Mouse (Mus musculus) liver, embryonic 14.5 days (tissue): Measurements from ENCODE around the gene Cnga3. TPM values are rescaled to one million over a fixed set of nuclear protein-coding genes. Genes with fewer than 3 reads are reported as not detected.

Experiments
- ATAC-seq: fragments of 200-750 bp; cut with Nextera tagmentation; 2 replicates; pipeline ENCODE4 v1.8.0; 2017; ENCODE audit warnings: moderate number of reproducible peaks, mild to moderate bottlenecking, moderate library complexity; ENCODE audit not compliant: insufficient read depth
- DNase-seq, 3 experiments: peaks; one replicate each; pipeline ENCODE4 v3.0.0-alpha.2; 2012 to 2013; ENCODE audit warnings: low read depth in 3 of 3, low spot score in 3 of 3
- H3K27ac ChIP-seq: fragments of 300-500 bp; sonication (generic); 2 replicates; pipeline ENCODE4 v1.5.1; 2014; ENCODE audit warnings: moderate library complexity, mild to moderate bottlenecking, control low read depth, inconsistent platforms
- H3K27me3 ChIP-seq: fragments of 300-500 bp; sonication (generic); 2 replicates; pipeline ENCODE4 v1.6.1; 2014; ENCODE audit warnings: mild to moderate bottlenecking, low read length, moderate library complexity; ENCODE audit not compliant: control insufficient read depth, insufficient read depth
- H3K36me3 ChIP-seq: fragments of 300-500 bp; sonication (generic); replicated peaks from 2 replicates; pipeline ENCODE4 v1.6.1; 2014; ENCODE audit warnings: low read depth; ENCODE audit not compliant: control insufficient read depth, insufficient read depth
- H3K4me1 ChIP-seq, 2 experiments: fragments of 200-500 bp in 1 of 2; fragments of 300-500 bp in 1 of 2; sonication (generic) in 1 of 2; replicated peaks; 2 replicates each; pipeline ENCODE4 v1.6.1; 2012 to 2014; ENCODE audit warnings: antibody characterized with exemption in 1 of 2, inconsistent platforms in 1 of 2, low read length in 1 of 2; ENCODE audit not compliant: control insufficient read depth in 2 of 2, insufficient read depth in 2 of 2
- H3K4me2 ChIP-seq: fragments of 300-500 bp; sonication (generic); 2 replicates; pipeline ENCODE4 v1.6.1; 2014; ENCODE audit warnings: low read depth, mild to moderate bottlenecking, control low read depth, moderate library complexity
- H3K4me3 ChIP-seq, 2 experiments: fragments of 200-500 bp in 1 of 2; fragments of 300-500 bp in 1 of 2; sonication (generic) in 1 of 2; 2 replicates each; pipeline ENCODE4 v1.5.1; 2012 to 2014; ENCODE audit warnings: low read depth in 2 of 2, low read length in 2 of 2, mild to moderate bottlenecking in 2 of 2, control low read depth in 1 of 2, inconsistent platforms in 1 of 2, moderate library complexity in 1 of 2; ENCODE audit not compliant: insufficient read depth in 1 of 2
- H3K9ac ChIP-seq: fragments of 300-500 bp; sonication (generic); replicated peaks from 2 replicates; pipeline ENCODE4 v1.6.1; 2014; ENCODE audit warnings: mild to moderate bottlenecking, control low read depth, moderate library complexity
- H3K9me3 ChIP-seq: fragments of 300-500 bp; sonication (generic); 2 replicates; pipeline ENCODE4 v1.6.1; 2016; ENCODE audit warnings: low read length, mixed read lengths; ENCODE audit not compliant: control insufficient read depth
- CTCF ChIP-seq: IDR thresholded peaks from 2 replicates; pipeline ENCODE4 v1.5.1; 2016; ENCODE audit warnings: antibody characterized with exemption, low read depth, control low read depth
- EP300 ChIP-seq: IDR thresholded peaks from 2 replicates; pipeline ENCODE4 v1.6.1; 2016; ENCODE audit warnings: antibody characterized with exemption, low read depth
- WGBS: fragments of 180-500 bp; shearing (Covaris S2); extraction: QIAGEN DNeasy Blood & Tissue Kit; methylation state at CpG from one replicate; pipeline ENCODE4 v1.1.7; 2014; ENCODE audit not compliant: insufficient replicate concordance; 5-methylcytosine and 5-hydroxymethylcytosine counted together
- polyA plus RNA-seq, 2 experiments: library from polyadenylated mRNA; depleted of rRNA in 1 of 2; stranded (reverse) in 1 of 2; unstranded in 1 of 2; fragments of >200 nt; fragmentation: Nextera tagmentation in 1 of 2; extraction: Ambion mirVana in 1 of 2; gene quantifications; 2 replicates each; pipeline versions ENCODE4 v1.2.1 to v1.2.3; 2012 to 2014

Gene Cnga3
- polyA plus RNA-seq, 2 experiments = not detected

- no peak overlapping the region for H3K4me3 ChIP-seq
- ATAC-seq = no peak
- 34% methylated on average over 3 of the region's 3 CpGs for WGBS
These were observed 94.5 kb downstream of the Cnga3 start for GRCm38 (mm10) chr1:37308743-37309100.

GRCm38 (mm10) chr1:37309939-37310515, 95.8 kb downstream of the Cnga3 start:
- Histone ChIP-seq H3K27ac (no peak overlapping the region), H3K4me2 (no peak overlapping the region), H3K4me1 (peaks cover 0 to 20% of the 10 kb centered on the region in 2 experiments; a peak in 2 of 4 replicates), H3K27me3 (no peaks in the 10 kb centered on the region), H3K9me3 (no peaks in the 10 kb centered on the region), H3K36me3 (no peaks in the 10 kb centered on the region), H3K9ac (no peak overlapping the region), H3K4me3 (no peak overlapping the region)
- TF ChIP-seq EP300 (no peak), CTCF (no peak)
- no peak for DNase-seq
- no peak for ATAC-seq
- WGBS = 79% methylated on average over 4 of the region's 4 CpGs

More at GRCm38 (mm10) chr1:37308743-37309100, 94.5 kb downstream of the Cnga3 start:
- Histone ChIP-seq H3K9ac (no peak overlapping the region), H3K27ac (no peak overlapping the region), H3K27me3 (no peaks in the 10 kb centered on the region), H3K36me3 (no peaks in the 10 kb centered on the region), H3K9me3 (no peaks in the 10 kb centered on the region), H3K4me1 (peaks cover 0 to 14% of the 10 kb centered on the region in 2 experiments; a peak in 2 of 4 replicates), H3K4me2 (no peak overlapping the region)
- TF ChIP-seq CTCF (no peak), EP300 (no peak)
- no peak for DNase-seq

Other genes with a start within 250 kb of the Cnga3 start
- gene Vwa3b, start 187.8 kb upstream of the Cnga3 start, polyA plus RNA-seq (2012; rRNA removed) = not detected in 2 replicates
- gene Vwa3b, start 187.8 kb upstream of the Cnga3 start, polyA plus RNA-seq (2014; fragmentation: Nextera tagmentation; extraction: Ambion mirVana) = not detected in 2 replicates
- 1.4 and 1.7 TPM in 2 replicates for gene Inpp4a, start 85.4 kb downstream of the Cnga3 start, polyA plus RNA-seq (2012; rRNA removed)
- gene Inpp4a, start 85.4 kb downstream of the Cnga3 start, polyA plus RNA-seq (2014; fragmentation: Nextera tagmentation; extraction: Ambion mirVana) = 2.1 and 2.2 TPM in 2 replicates
- 22.3 and 22.7 TPM in 2 replicates for gene Coa5, start 215.7 kb downstream of the Cnga3 start, polyA plus RNA-seq (2012; rRNA removed)
- 29.5 and 30.2 TPM in 2 replicates for gene Coa5, start 215.7 kb downstream of the Cnga3 start, polyA plus RNA-seq (2014; fragmentation: Nextera tagmentation; extraction: Ambion mirVana)
- gene Unc50, start 215.7 kb downstream of the Cnga3 start, polyA plus RNA-seq (2012; rRNA removed) = 37.6 and 42.1 TPM in 2 replicates
- gene Unc50, start 215.7 kb downstream of the Cnga3 start, polyA plus RNA-seq (2014; fragmentation: Nextera tagmentation; extraction: Ambion mirVana) = 82.9 and 86.0 TPM in 2 replicates